Mouse (Mus musculus): ENCODE results near the gene Rbm24.

DNA sequence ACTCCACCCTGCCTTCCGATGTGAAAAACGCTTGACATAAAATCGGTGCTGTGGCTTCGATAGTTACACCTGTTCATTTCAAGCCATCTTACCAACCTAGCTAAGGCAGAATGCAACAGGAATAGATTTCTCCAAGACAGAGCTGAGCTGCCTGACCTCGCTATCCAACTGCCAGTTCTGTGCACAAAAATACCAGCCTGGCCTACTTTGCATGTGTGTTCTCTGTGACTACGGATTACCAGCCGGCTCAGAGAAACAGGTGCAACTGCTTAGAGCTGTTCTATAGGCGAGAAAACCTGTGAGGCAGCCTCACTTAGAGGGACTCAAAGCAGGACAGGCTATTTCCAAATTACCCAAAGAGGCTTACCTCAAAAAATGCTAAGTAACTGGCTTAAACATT is 4.2 kb upstream of the Rbm24 start:
- no peak for TF ChIP-seq CTCF (IDR thresholded peaks at IDR 0.05; ENCODE audit: low read depth)
- no peak for TF ChIP-seq EP300 (IDR thresholded peaks at IDR 0.05; ENCODE audit: low read depth)

Data from liver, postnatal 0 days (tissue).